Mouse (Mus musculus) cerebellum, adult (tissue): ENCODE results near the gene Rtbdn.

Experiments used
- ATAC-seq: cut with Nextera tagmentation; 2 replicates; pipeline ENCODE4 v1.9.2; 2017; ENCODE audit warnings: mild to moderate bottlenecking, moderate library complexity, mixed read lengths; ENCODE audit not compliant: insufficient number of reproducible peaks, low FRiP score, low TSS enrichment

Gene Rtbdn

GRCm38 (mm10) chr8:84976763-84977434 is 30.1 kb downstream of the Rtbdn start:
- ATAC-seq: no peak

- no peak for ATAC-seq
Measured at GRCm38 (mm10) chr8:84977435-84978247, 30.9 kb downstream of the Rtbdn start.

GRCm38 (mm10) chr8:84978248-84978940 is 31.6 kb downstream of the Rtbdn start, which contains the start of gene Junb:
TSS of gene Junb (minus strand) at chr8:84978718.
- ATAC-seq: peak; percentile 29; the same call in 1 of the 2 replicates

GRCm38 (mm10) chr8:84979599-84980421 is 33.0 kb downstream of the Rtbdn start:
- peak; percentile 43 for ATAC-seq

GRCm38 (mm10) chr8:84980622-84981358 is 34.0 kb downstream of the Rtbdn start:
- ATAC-seq: no peak

- no peak for ATAC-seq
Measured at GRCm38 (mm10) chr8:84981644-84982498, 35.1 kb downstream of the Rtbdn start.

GRCm38 (mm10) chr8:84982499-84983011 is 35.8 kb downstream of the Rtbdn start:
- ATAC-seq: no peak

GRCm38 (mm10) chr8:84984294-84985048 is 37.7 kb downstream of the Rtbdn start:
- ATAC-seq: no peak

- no peak for ATAC-seq
Measured at GRCm38 (mm10) chr8:84985049-84985683, 38.4 kb downstream of the Rtbdn start.

GRCm38 (mm10) chr8:84985684-84986378 is 39.0 kb downstream of the Rtbdn start:
- peak; percentile 67 for ATAC-seq

GRCm38 (mm10) chr8:84986379-84986945 is 39.7 kb downstream of the Rtbdn start:
- ATAC-seq: no peak

GRCm38 (mm10) chr8:84987388-84987787 is 40.6 kb downstream of the Rtbdn start:
- ATAC-seq: no peak

- ATAC-seq: no peak
Measured at GRCm38 (mm10) chr8:84987903-84988302, 41.1 kb downstream of the Rtbdn start.

GRCm38 (mm10) chr8:84989311-84989731 is 42.5 kb downstream of the Rtbdn start:
- no peak for ATAC-seq

GRCm38 (mm10) chr8:84989810-84990209 is 43.0 kb downstream of the Rtbdn start:
- peak; percentile 34; the same call in 1 of the 2 replicates for ATAC-seq

- peak; percentile 69 for ATAC-seq
Measured at GRCm38 (mm10) chr8:84990349-84990748, 43.6 kb downstream of the Rtbdn start, which contains the start of gene Hook2. TSS of gene Hook2 (plus strand) at chr8:84990603.
